Mouse (Mus musculus) liver, embryonic 16.5 days (tissue): Measurements from ENCODE around the gene Frmpd3. TPM values are rescaled to one million over a fixed set of nuclear protein-coding genes. Genes with fewer than 3 reads are reported as not detected.

Source experiments
- ATAC-seq: fragments of 200-750 bp; cut with Nextera tagmentation; 2 replicates; pipeline ENCODE4 v1.8.0; 2017; ENCODE audit warnings: low read depth, mild to moderate bottlenecking, moderate number of reproducible peaks, moderate library complexity
- H3K27ac ChIP-seq: fragments of 300-500 bp; sonication (generic); 2 replicates; pipeline ENCODE4 v1.5.1; 2014; ENCODE audit warnings: mild to moderate bottlenecking, low read length
- H3K27me3 ChIP-seq: fragments of 300-500 bp; sonication (generic); 2 replicates; pipeline ENCODE4 v1.6.1; 2014; ENCODE audit warnings: low read depth, low read length, mixed read lengths; ENCODE audit not compliant: control insufficient read depth, insufficient read depth
- H3K36me3 ChIP-seq: fragments of 300-500 bp; sonication (generic); 2 replicates; pipeline ENCODE4 v1.6.1; 2014; ENCODE audit warnings: mild to moderate bottlenecking; ENCODE audit not compliant: control insufficient read depth, insufficient read depth
- H3K4me1 ChIP-seq: fragments of 300-500 bp; sonication (generic); 2 replicates; pipeline ENCODE4 v1.6.1; 2014; ENCODE audit warnings: low read depth, low read length, mixed read lengths; ENCODE audit not compliant: control insufficient read depth
- H3K4me2 ChIP-seq: fragments of 300-500 bp; sonication (generic); 2 replicates; pipeline ENCODE4 v1.6.1; 2014; ENCODE audit warnings: low read depth, low read length, mixed read lengths
- H3K4me3 ChIP-seq: fragments of 300-500 bp; sonication (generic); 2 replicates; pipeline ENCODE4 v1.5.1; 2014; ENCODE audit warnings: low read depth, mild to moderate bottlenecking, low read length
- H3K9ac ChIP-seq: fragments of 300-500 bp; sonication (generic); 2 replicates; pipeline ENCODE4 v1.6.1; 2014; ENCODE audit warnings: low read depth, low read length
- H3K9me3 ChIP-seq: fragments of 300-500 bp; sonication (generic); replicated peaks from 2 replicates; pipeline ENCODE4 v1.6.1; 2016; ENCODE audit warnings: low read length; ENCODE audit not compliant: control insufficient read depth
- WGBS: fragments of 180-500 bp; shearing (Covaris S2); extraction: QIAGEN DNeasy Blood & Tissue Kit; methylation state at CpG from one replicate; pipeline ENCODE4 v1.1.7; 2014; ENCODE audit not compliant: insufficient replicate concordance; 5-methylcytosine and 5-hydroxymethylcytosine counted together
- polyA plus RNA-seq: library from polyadenylated mRNA; unstranded; fragments of >200 nt; fragmentation: Nextera tagmentation; extraction: Ambion mirVana; gene quantifications from 2 replicates; pipeline ENCODE4 v1.2.1, GENCODE M21; 2015

Gene Frmpd3
- polyA plus RNA-seq, 1 experiment from 2014 or later: not detected

GRCm38 (mm10) chrX:140402904-140403303 is 60.8 kb downstream of the Frmpd3 start:
- H3K4me1 ChIP-seq: no peaks in the 10 kb centered on the region
- WGBS: 40% methylated on average over 4 of the region's 4 CpGs
- no peak overlapping the region for H3K4me2 ChIP-seq
- H3K27ac ChIP-seq: no peak overlapping the region
- H3K9me3 ChIP-seq: no peaks in the 10 kb centered on the region
- no peak for ATAC-seq
- H3K36me3 ChIP-seq: no peaks in the 10 kb centered on the region
- H3K9ac ChIP-seq: no peak overlapping the region
- no peak overlapping the region for H3K4me3 ChIP-seq
- H3K27me3 ChIP-seq: peaks cover 4% of the 10 kb centered on the region; the same call in 1 of the 2 replicates

DNA sequence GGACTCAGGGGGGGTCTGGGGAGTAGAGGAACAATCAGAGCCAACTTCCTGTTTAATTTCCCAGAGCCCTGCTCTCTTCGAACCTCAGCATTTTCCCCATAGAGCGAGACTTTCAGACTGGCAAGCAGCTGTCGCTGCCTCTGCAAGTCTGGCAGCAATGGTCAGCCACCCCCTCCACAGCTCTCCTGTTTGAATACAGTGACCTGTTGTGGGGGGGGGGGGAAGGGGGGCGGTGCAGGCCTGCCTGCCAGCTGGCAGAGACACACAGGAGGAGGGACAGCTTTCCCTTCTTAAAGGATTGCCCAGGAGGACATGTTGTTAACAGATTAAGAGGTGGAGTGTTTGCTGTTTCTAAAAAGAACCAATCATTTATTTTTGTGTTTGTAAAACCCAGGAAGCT is 64.0 kb downstream of the Frmpd3 start:
- no peak overlapping the region for H3K4me2 ChIP-seq
- 35% methylated on average over 3 of the region's 4 CpGs for WGBS
- ATAC-seq: no peak

GRCm38 (mm10) chrX:140406501-140406900 is 64.4 kb downstream of the Frmpd3 start:
- no peak overlapping the region for H3K4me3 ChIP-seq
- peaks cover 2% of the 10 kb centered on the region; the same call in 1 of the 2 replicates for H3K27me3 ChIP-seq
- no peaks in the 10 kb centered on the region for H3K36me3 ChIP-seq
- no peak overlapping the region for H3K27ac ChIP-seq
- H3K4me1 ChIP-seq: no peaks in the 10 kb centered on the region
- peak; percentile 72 for ATAC-seq
- no peak overlapping the region for H3K9ac ChIP-seq
- no peak overlapping the region for H3K4me2 ChIP-seq
- H3K9me3 ChIP-seq: no peaks in the 10 kb centered on the region

More for the DNA sequence above, 64.0 kb downstream of the Frmpd3 start:
- peaks cover 2% of the 10 kb centered on the region; the same call in 1 of the 2 replicates for H3K27me3 ChIP-seq
- H3K4me3 ChIP-seq: no peak overlapping the region
- no peaks in the 10 kb centered on the region for H3K9me3 ChIP-seq
- no peaks in the 10 kb centered on the region for H3K36me3 ChIP-seq
- no peaks in the 10 kb centered on the region for H3K4me1 ChIP-seq
- no peak overlapping the region for H3K27ac ChIP-seq
- no peak overlapping the region for H3K9ac ChIP-seq

DNA sequence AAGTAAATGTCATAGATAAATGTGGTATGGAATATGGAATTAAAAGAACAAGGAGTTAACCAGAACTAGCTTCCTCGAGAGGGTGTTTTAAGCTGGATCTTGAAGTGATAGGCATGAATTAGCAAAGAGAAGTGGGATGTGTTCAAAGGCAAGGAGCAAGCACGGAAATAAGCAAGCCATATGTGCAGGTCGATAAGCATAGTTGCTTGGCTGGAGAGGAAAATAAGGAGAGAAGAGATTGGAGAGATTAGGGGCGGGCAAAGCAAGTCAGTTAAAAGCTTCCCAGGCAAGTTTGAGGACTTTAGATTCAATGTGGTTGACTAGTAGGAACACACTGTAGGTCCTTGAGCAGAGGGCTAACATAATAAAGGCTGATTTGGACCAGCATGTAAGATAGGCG is 65.5 kb downstream of the Frmpd3 start:
- Histone ChIP-seq H3K9ac (no peak overlapping the region), H3K4me3 (no peak overlapping the region), H3K27me3 (peaks cover 2% of the 10 kb centered on the region; the same call in 1 of the 2 replicates), H3K36me3 (no peaks in the 10 kb centered on the region), H3K4me2 (no peak overlapping the region), H3K27ac (no peak overlapping the region), H3K9me3 (no peaks in the 10 kb centered on the region), H3K4me1 (no peaks in the 10 kb centered on the region)
- WGBS: 44% methylated on average over 5 of the region's 5 CpGs
- no peak for ATAC-seq

DNA sequence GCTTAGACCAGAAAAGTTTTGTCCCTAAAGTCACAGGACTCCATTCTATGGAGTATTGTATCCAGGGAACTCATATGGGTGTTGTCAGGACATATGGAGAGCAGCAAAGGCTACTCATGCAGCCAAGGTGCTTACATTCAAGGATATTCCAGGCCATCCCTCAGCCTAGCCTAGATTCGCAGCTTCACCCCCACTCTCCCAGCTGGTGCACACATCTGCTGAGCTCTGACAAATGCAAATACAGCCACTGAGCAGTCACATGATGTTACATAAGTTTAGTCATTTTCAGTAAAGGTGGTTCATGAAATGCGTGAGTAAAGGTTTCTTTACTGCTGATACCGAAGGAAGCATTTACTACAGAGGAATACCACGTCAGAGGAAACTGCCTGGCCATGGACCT is 76.4 kb downstream of the Frmpd3 start:
- no peak overlapping the region for H3K4me2 ChIP-seq
- no peak overlapping the region for H3K4me3 ChIP-seq
- H3K36me3 ChIP-seq: no peaks in the 10 kb centered on the region
- H3K27me3 ChIP-seq: no peaks in the 10 kb centered on the region; the same call in 1 of the 2 replicates
- H3K9me3 ChIP-seq: no peaks in the 10 kb centered on the region
- WGBS: 65% methylated on average over 4 of the region's 4 CpGs
- H3K27ac ChIP-seq: no peak overlapping the region
- no peak for ATAC-seq
- no peaks in the 10 kb centered on the region for H3K4me1 ChIP-seq
- H3K9ac ChIP-seq: no peak overlapping the region

DNA sequence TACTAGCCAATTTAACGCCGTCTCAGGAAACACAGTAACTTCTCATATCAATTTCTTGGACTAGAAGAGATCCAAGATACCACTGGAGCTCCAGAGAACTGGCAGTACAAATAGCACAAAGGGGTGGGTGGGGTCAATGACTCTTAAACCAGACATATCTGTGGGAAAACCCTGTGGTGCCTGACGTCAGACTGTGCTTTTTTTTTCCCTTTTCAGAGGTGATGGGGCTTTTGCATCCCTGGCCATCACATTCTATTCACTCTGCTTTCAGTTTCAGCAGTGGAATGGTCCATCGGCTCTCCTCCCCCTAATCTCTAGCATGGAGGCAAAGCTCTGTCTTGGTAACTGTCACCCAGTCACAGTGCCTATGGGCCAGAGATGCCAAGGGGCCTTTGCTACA is 85.1 kb downstream of the Frmpd3 start:
- H3K4me3 ChIP-seq: no peak overlapping the region
- WGBS: 53% methylated on average over 4 of the region's 4 CpGs
- no peaks in the 10 kb centered on the region for H3K9me3 ChIP-seq
- H3K27ac ChIP-seq: no peak overlapping the region
- no peak overlapping the region for H3K4me2 ChIP-seq
- no peaks in the 10 kb centered on the region for H3K27me3 ChIP-seq
- H3K9ac ChIP-seq: no peak overlapping the region
- H3K36me3 ChIP-seq: no peaks in the 10 kb centered on the region
- ATAC-seq: no peak
- H3K4me1 ChIP-seq: no peaks in the 10 kb centered on the region

DNA sequence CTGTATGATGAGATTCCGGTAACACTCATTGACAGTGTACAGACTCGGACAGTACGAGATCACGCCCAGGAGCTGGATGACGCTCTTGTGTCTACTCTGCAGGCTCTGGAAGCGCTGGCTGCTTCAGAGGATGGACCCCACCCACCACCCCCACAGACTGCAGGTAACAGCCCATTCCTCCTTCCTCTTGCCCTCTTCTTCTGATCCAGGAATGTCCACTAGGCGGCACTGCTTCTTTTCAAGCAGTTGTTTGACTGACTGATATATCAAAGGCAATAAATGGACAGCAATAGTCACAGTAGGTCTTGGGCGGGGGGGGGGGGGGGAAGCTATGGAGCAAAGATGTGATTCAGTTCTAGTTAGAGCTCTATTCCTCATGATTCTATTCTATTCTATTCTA is 86.2 kb downstream of the Frmpd3 start:
- no peaks in the 10 kb centered on the region for H3K27me3 ChIP-seq
- H3K9ac ChIP-seq: no peak overlapping the region
- no peaks in the 10 kb centered on the region for H3K9me3 ChIP-seq
- H3K36me3 ChIP-seq: no peaks in the 10 kb centered on the region
- H3K4me2 ChIP-seq: no peak overlapping the region
- no peak overlapping the region for H3K4me3 ChIP-seq
- 56% methylated on average over 7 of the region's 8 CpGs for WGBS
- no peak overlapping the region for H3K27ac ChIP-seq
- ATAC-seq: no peak
- no peaks in the 10 kb centered on the region for H3K4me1 ChIP-seq

GRCm38 (mm10) chrX:140429985-140430384 is 87.9 kb downstream of the Frmpd3 start:
- no peaks in the 10 kb centered on the region for H3K9me3 ChIP-seq
- H3K9ac ChIP-seq: no peak overlapping the region
- 58% methylated on average over 5 of the region's 5 CpGs for WGBS
- H3K27me3 ChIP-seq: no peaks in the 10 kb centered on the region; the same call in 1 of the 2 replicates
- H3K4me2 ChIP-seq: no peak overlapping the region
- no peaks in the 10 kb centered on the region for H3K4me1 ChIP-seq
- ATAC-seq: no peak
- no peak overlapping the region for H3K4me3 ChIP-seq
- H3K27ac ChIP-seq: no peak overlapping the region
- H3K36me3 ChIP-seq: no peaks in the 10 kb centered on the region

DNA sequence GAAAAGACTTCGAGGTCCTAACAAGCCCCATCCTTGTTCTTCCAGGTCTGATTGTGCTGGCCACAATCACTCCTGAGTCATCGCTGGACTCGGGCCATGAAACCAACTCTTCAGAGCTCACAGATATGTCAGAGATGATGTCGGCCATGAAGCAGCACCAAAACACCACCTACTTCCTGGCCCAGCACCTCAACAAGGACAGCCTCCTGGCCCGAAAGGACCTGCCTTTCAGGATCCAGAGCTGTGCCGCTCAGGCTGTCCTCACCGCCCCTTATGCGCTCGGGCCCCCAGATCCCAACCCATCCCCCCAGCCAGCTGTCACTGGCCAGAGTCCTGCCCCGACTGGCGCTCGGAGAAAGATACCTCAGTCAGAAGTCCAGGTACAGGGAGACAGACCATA is 88.4 kb downstream of the Frmpd3 start:
- H3K9me3 ChIP-seq: no peaks in the 10 kb centered on the region
- no peak for ATAC-seq
- H3K4me3 ChIP-seq: no peak overlapping the region
- no peak overlapping the region for H3K4me2 ChIP-seq
- H3K36me3 ChIP-seq: no peaks in the 10 kb centered on the region
- H3K27ac ChIP-seq: no peak overlapping the region
- no peaks in the 10 kb centered on the region; the same call in 1 of the 2 replicates for H3K27me3 ChIP-seq
- 70% methylated on average over 12 of the region's 12 CpGs for WGBS
- H3K4me1 ChIP-seq: no peaks in the 10 kb centered on the region
- no peak overlapping the region for H3K9ac ChIP-seq
